Mouse (Mus musculus) ES-Bruce4 (cell line): ENCODE measurements around the gene 4930432K21Rik. TPM values are rescaled to one million over a fixed set of nuclear protein-coding genes. Genes with fewer than 3 reads are reported as not detected.
A peak's percentile ranks its signal among the peaks of the same experiment; 100 is the strongest.

Experiments
- H3K27ac ChIP-seq: 2 replicates; pipeline ENCODE4 v1.5.1; 2012; ENCODE audit warnings: low read length, inconsistent platforms; ENCODE audit not compliant: insufficient read depth
- H3K27me3 ChIP-seq: 2 replicates; pipeline ENCODE4 v1.6.1; 2012; ENCODE audit warnings: mild to moderate bottlenecking, low read length, inconsistent platforms; ENCODE audit not compliant: control insufficient read depth, poor library complexity, insufficient read depth, severe bottlenecking
- H3K36me3 ChIP-seq: 2 replicates; pipeline ENCODE4 v1.6.1; 2012; ENCODE audit warnings: inconsistent platforms, mild to moderate bottlenecking, low read length, moderate library complexity; ENCODE audit not compliant: control insufficient read depth, poor library complexity, insufficient read depth, severe bottlenecking
- H3K4me1 ChIP-seq: one replicate; pipeline ENCODE4 v1.8.1; 2011; ENCODE audit warnings: low read length; ENCODE audit not compliant: control insufficient read depth, insufficient read depth
- H3K4me3 ChIP-seq: 2 replicates; pipeline ENCODE4 v1.5.1; 2011; ENCODE audit warnings: low read depth, mild to moderate bottlenecking, low read length
- H3K9ac ChIP-seq: 2 replicates; pipeline ENCODE4 v1.6.1; 2012; ENCODE audit warnings: low read depth, mild to moderate bottlenecking, inconsistent platforms; ENCODE audit not compliant: poor library complexity, severe bottlenecking
- H3K9me3 ChIP-seq: replicated peaks from 2 replicates; pipeline ENCODE4 v1.6.1; 2012; ENCODE audit warnings: mild to moderate bottlenecking, low read length, inconsistent platforms; ENCODE audit not compliant: control insufficient read depth, poor library complexity, insufficient read depth, severe bottlenecking
- CTCF ChIP-seq: IDR thresholded peaks from one replicate; pipeline ENCODE4 v1.8.1; 2011; ENCODE audit warnings: low read depth, low read length
- EP300 ChIP-seq: IDR thresholded peaks from 2 replicates; pipeline ENCODE4 v1.6.1; 2011; ENCODE audit warnings: low read depth, low read length; ENCODE audit not compliant: insufficient read depth
- POLR2A ChIP-seq: IDR thresholded peaks from one replicate; pipeline ENCODE4 v1.8.1; 2011; ENCODE audit warnings: low read length; ENCODE audit not compliant: insufficient read depth
- polyA plus RNA-seq: library from polyadenylated mRNA; stranded (reverse); fragments of >200 nt; gene quantifications from 2 replicates; pipeline ENCODE4 v1.2.4, GENCODE M21; 2011; ENCODE audit warnings: low read depth; ENCODE audit not compliant: missing spikeins, insufficient read depth, insufficient read length

The 4930432K21Rik gene
- polyA plus RNA-seq, 1 experiment: 4.7 TPM

DNA sequence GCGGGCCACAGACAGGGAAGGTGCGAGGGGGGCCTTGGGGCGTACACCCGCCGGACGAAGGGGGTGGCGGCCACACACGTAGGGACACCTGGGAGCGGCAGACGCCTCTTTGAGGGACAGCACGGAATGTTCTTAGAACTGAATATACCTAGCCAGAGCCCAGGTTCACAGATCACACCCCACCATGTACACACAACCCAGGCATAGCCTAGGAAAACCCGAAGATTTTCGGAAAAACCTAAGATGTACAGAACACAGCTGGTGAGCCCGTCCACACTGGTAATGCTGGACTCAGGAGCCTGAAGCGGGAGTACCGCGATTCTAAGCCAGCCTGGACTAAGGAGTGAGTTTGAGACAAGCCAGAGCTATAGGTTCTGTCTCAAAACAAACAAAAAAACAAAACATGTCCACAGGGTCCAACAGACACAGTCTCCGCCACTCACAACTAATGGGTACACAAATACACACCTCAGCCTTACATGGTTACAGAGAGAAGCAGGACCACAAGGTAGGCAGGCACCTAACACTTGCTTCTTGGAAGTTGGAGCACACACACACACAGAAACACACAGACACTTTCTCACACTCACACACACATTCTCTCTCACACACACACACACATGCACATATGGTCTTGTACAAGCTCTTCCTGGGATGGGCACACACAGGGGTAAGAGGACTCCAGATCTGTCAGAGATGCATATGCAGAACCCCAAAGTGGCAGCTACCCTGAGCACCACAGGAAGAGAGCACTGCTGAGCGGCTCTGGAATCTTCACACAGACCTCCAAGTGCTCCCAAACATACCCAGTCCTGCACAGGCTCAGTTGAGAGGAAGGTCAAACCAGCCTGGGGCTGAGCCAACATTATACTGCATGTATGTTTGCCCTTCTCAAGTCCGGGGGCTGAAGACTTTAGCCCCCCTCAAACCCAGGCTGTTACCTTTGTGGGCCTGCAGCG, 36.5 kb downstream of the 4930432K21Rik start:
- TF ChIP-seq EP300 (0 out of 2 replicates have a peak, but pooled peaks have one; percentile 50), CTCF (no peak)
- peaks cover 5% of the 10 kb centered on the region for H3K4me1 ChIP-seq
- peak overlapping the region; percentile 75 for H3K4me3 ChIP-seq
- no peaks in the 10 kb centered on the region for H3K9me3 ChIP-seq
- peak overlapping the region; percentile 98 for H3K9ac ChIP-seq
- H3K36me3 ChIP-seq: no peaks in the 10 kb centered on the region
- H3K27me3 ChIP-seq: no peaks in the 10 kb centered on the region
- peak overlapping the region; percentile 55 for H3K27ac ChIP-seq

GRCm38 (mm10) chr8:84185117-84185516, 37.3 kb downstream of the 4930432K21Rik start, which contains the start of gene Nanos3:
Gene Nanos3, minus strand, starts transcription at chr8:84185217.
- H3K9me3 ChIP-seq: no peaks in the 10 kb centered on the region
- peak within 1 kb of the TSS; percentile 98 for H3K9ac ChIP-seq
- H3K27ac ChIP-seq: peak within 1 kb of the TSS; percentile 87
- TF ChIP-seq EP300: no peak
- peak within 1 kb of the TSS; percentile 75 for H3K4me3 ChIP-seq
- no peaks in the 10 kb centered on the region for H3K36me3 ChIP-seq
- no peaks in the 10 kb centered on the region for H3K27me3 ChIP-seq
- H3K4me1 ChIP-seq: peaks cover 5% of the 10 kb centered on the region

- peaks cover 5% of the 10 kb centered on the region for H3K4me1 ChIP-seq
- no peaks in the 10 kb centered on the region for H3K27me3 ChIP-seq
- peak overlapping the region; percentile 93 for H3K27ac ChIP-seq
- H3K36me3 ChIP-seq: no peaks in the 10 kb centered on the region
- no peaks in the 10 kb centered on the region for H3K9me3 ChIP-seq
- TF ChIP-seq EP300 (peak; percentile 91), CTCF (peak; percentile 99), POLR2A (no peak)
- peak overlapping the region; percentile 42 for H3K4me3 ChIP-seq
- H3K9ac ChIP-seq: peak overlapping the region; percentile 60
Observed at GRCm38 (mm10) chr8:84186547-84186946, 38.7 kb downstream of the 4930432K21Rik start.

- Histone ChIP-seq H3K9me3 (no peaks in the 10 kb centered on the region), H3K36me3 (no peaks in the 10 kb centered on the region), H3K27ac (peak overlapping the region; percentile 93), H3K27me3 (no peaks in the 10 kb centered on the region), H3K4me1 (peaks cover 5% of the 10 kb centered on the region), H3K4me3 (peak overlapping the region; percentile 42), H3K9ac (peak overlapping the region; percentile 60)
- TF ChIP-seq CTCF (peak; percentile 94), EP300 (peak; percentile 49), POLR2A (no peak)
Observed at GRCm38 (mm10) chr8:84187065-84187755, 39.4 kb downstream of the 4930432K21Rik start.

DNA sequence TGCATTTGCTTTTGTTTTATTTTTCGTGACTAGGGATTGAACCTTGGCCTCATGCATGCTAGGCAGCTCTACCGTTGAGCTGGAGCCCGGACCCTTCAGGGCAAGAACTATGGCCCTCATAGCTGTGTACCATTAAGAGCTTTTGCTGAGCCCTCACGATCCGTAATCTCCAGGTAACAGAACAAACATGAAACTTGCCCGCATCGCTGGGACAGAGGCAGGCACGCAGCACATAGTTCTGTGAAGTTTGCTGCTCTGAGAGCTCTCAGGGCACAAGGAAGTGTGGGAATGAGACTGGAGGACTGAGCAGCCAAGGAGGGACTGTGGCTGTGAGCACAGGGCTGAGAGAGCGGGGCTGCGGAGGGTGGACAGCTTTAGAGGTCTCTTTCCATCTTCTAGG, 40.8 kb downstream of the 4930432K21Rik start:
- Histone ChIP-seq H3K4me1 (peaks cover 5% of the 10 kb centered on the region), H3K9me3 (no peaks in the 10 kb centered on the region), H3K9ac (peak overlapping the region; percentile 76), H3K27me3 (no peaks in the 10 kb centered on the region), H3K4me3 (0 out of 2 replicates have a peak overlapping the region, but pooled peaks have one; percentile 10), H3K36me3 (no peaks in the 10 kb centered on the region), H3K27ac (peak overlapping the region; percentile 64)
- TF ChIP-seq EP300 (no peak), POLR2A (no peak), CTCF (no peak)
